Mouse (Mus musculus) fat pad, adult 2 months (tissue): Measurements from ENCODE around the gene Cysrt1.
A peak's percentile ranks its signal among the peaks of the same experiment; 100 is the strongest.
"Not testable (repeated sequence)": the region's sequence is repeated elsewhere in the genome, so short reads cannot be mapped to it uniquely, and the experiment has no call there.

Source experiments
- DNase-seq: peaks from one replicate; pipeline ENCODE4 v3.0.0-alpha.2; 2011; ENCODE audit warnings: low read depth, low spot score; ENCODE audit errors: extremely low read depth

The Cysrt1 gene

GRCm38 (mm10) chr2:25265897-25266656 lies 23.8 kb upstream of the Cysrt1 start:
- no peak for DNase-seq

- no peak for DNase-seq
These were observed 22.6 kb upstream of the Cysrt1 start for GRCm38 (mm10) chr2:25264851-25265250.

GRCm38 (mm10) chr2:25264286-25264660 lies 22.0 kb upstream of the Cysrt1 start:
- no peak for DNase-seq

- DNase-seq: no peak
These were observed 21.5 kb upstream of the Cysrt1 start for GRCm38 (mm10) chr2:25263623-25264285.

- DNase-seq: no peak
These were observed 20.8 kb upstream of the Cysrt1 start for GRCm38 (mm10) chr2:25262795-25263622.

- DNase-seq: peak; percentile 93
These were observed 20.1 kb upstream of the Cysrt1 start, which contains the start of gene Tprn for GRCm38 (mm10) chr2:25262291-25262767. Tprn (plus strand) TSS chr2:25262618.

- no peak for DNase-seq
These were observed 19.6 kb upstream of the Cysrt1 start for GRCm38 (mm10) chr2:25261870-25262269.

GRCm38 (mm10) chr2:25258887-25259286 lies 16.6 kb upstream of the Cysrt1 start:
- DNase-seq: no peak

- DNase-seq: not testable (repeated sequence)
These were observed 15.0 kb upstream of the Cysrt1 start for GRCm38 (mm10) chr2:25257250-25257649.

GRCm38 (mm10) chr2:25256443-25257109 lies 14.3 kb upstream of the Cysrt1 start:
- not testable (repeated sequence) for DNase-seq

GRCm38 (mm10) chr2:25255284-25255779 lies 13.1 kb upstream of the Cysrt1 start, which contains the start of gene Tmem203:
Tmem203 (plus strand) TSS chr2:25255439.
- DNase-seq: no peak

- DNase-seq: no peak
These were observed 10.1 kb upstream of the Cysrt1 start for GRCm38 (mm10) chr2:25252331-25252730.

GRCm38 (mm10) chr2:25246183-25247072 lies 4.2 kb upstream of the Cysrt1 start, which contains the start of gene AL732309.1:
AL732309.1 (minus strand) TSS chr2:25246863.
- no peak for DNase-seq

GRCm38 (mm10) chr2:25244144-25244543 lies 1.9 kb upstream of the Cysrt1 start:
- no peak for DNase-seq

GRCm38 (mm10) chr2:25243342-25243741 lies 1.1 kb upstream of the Cysrt1 start:
- no peak for DNase-seq

GRCm38 (mm10) chr2:25241438-25241775 lies 845 bp downstream of the Cysrt1 start:
- DNase-seq: no peak

GRCm38 (mm10) chr2:25240723-25241437 lies 1.4 kb downstream of the Cysrt1 start:
- DNase-seq: no peak

GRCm38 (mm10) chr2:25240310-25240709 lies 1.9 kb downstream of the Cysrt1 start:
- no peak for DNase-seq

GRCm38 (mm10) chr2:25239766-25240165 lies 2.5 kb downstream of the Cysrt1 start:
- no peak for DNase-seq
